Mouse (Mus musculus): ENCODE results near the gene Olfr43. TPM values are rescaled to one million over a fixed set of nuclear protein-coding genes. Genes with fewer than 3 reads are reported as not detected.

Olfr43 gene
- polyA plus RNA-seq (2012; fragmentation: generic; extraction: Trizol): not detected
- long read RNA-seq, experiment 1: 0 reads
- long read RNA-seq, experiment 2: 0 reads

- no peaks in the 10 kb centered on the region for H3K27me3 ChIP-seq (ENCODE audit: control insufficient read depth, insufficient read depth, insufficient read length)
- H3ac ChIP-seq (ENCODE audit: control insufficient read depth, insufficient read length, low read depth): no peak within 1 kb of the TSS
- no peak within 1 kb of the TSS for H3K4me3 ChIP-seq (ENCODE audit: insufficient read depth, poor library complexity, severe bottlenecking)
- TF ChIP-seq MYOD1 (IDR thresholded peaks at IDR 0.05; ENCODE audit: control insufficient read depth, insufficient read length, low read depth): no peak
- TF ChIP-seq MAX (IDR thresholded peaks at IDR 0.05): no peak
- H3K36me3 ChIP-seq (ENCODE audit: control insufficient read depth, insufficient read depth): no peaks in the 10 kb centered on the region
- no peaks in the 10 kb centered on the region for H3K79me3 ChIP-seq (ENCODE audit: low read depth)
- H3K79me2 ChIP-seq (ENCODE audit: control insufficient read depth, insufficient read depth): no peaks in the 10 kb centered on the region
These were observed at the start of gene Olfr43 for GRCm38 (mm10) chr11:74211279-74211678. Gene Olfr43 (minus strand): TSS chr11:74211379.

- no peaks in the 10 kb centered on the region for H3K27me3 ChIP-seq (ENCODE audit: control insufficient read depth, insufficient read depth, insufficient read length)
These were observed 48.3 kb upstream of the Olfr43 start, which contains the start of gene Olfr406 for GRCm38 (mm10) chr11:74259508-74259907. Gene Olfr406 (plus strand): TSS chr11:74259808.

GRCm38 (mm10) chr11:74241201-74241600, 30.0 kb upstream of the Olfr43 start:
- H3K79me2 ChIP-seq (ENCODE audit: control insufficient read depth, insufficient read depth): no peaks in the 10 kb centered on the region
- H3K27me3 ChIP-seq (ENCODE audit: control insufficient read depth, insufficient read depth, insufficient read length): no peaks in the 10 kb centered on the region
- H3K36me3 ChIP-seq (ENCODE audit: control insufficient read depth, insufficient read depth): no peaks in the 10 kb centered on the region
- TF ChIP-seq MAX (IDR thresholded peaks at IDR 0.05) (no peak), FOSL1 (IDR thresholded peaks at IDR 0.05; ENCODE audit: insufficient read depth, low read length, poor library complexity, severe bottlenecking) (no peak), CTCF (IDR thresholded peaks at IDR 0.05; ENCODE audit: control insufficient read depth, insufficient read depth, insufficient read length) (no peak), USF1 (IDR thresholded peaks at IDR 0.05; ENCODE audit: low read depth) (no peak), CEBPB (IDR thresholded peaks at IDR 0.05; ENCODE audit: low read depth) (no peak), MYOD1 (IDR thresholded peaks at IDR 0.05; ENCODE audit: control insufficient read depth, insufficient read length, low read depth) (no peak), MYOG (IDR thresholded peaks at IDR 0.05; ENCODE audit: control insufficient read depth, extremely low read depth, insufficient read length) (no peak)
- H3ac ChIP-seq (ENCODE audit: control insufficient read depth, insufficient read length, low read depth): no peak overlapping the region
- H3K4me3 ChIP-seq (ENCODE audit: insufficient read depth, poor library complexity, severe bottlenecking): no peak overlapping the region
- no peaks in the 10 kb centered on the region for H3K79me3 ChIP-seq (ENCODE audit: low read depth)

More at GRCm38 (mm10) chr11:74259508-74259907, 48.3 kb upstream of the Olfr43 start, which contains the start of gene Olfr406:
- TF ChIP-seq CEBPB (IDR thresholded peaks at IDR 0.05; ENCODE audit: low read depth) (no peak), MYOD1 (IDR thresholded peaks at IDR 0.05; ENCODE audit: control insufficient read depth, insufficient read length, low read depth) (no peak)
- no peak within 1 kb of the TSS for H3ac ChIP-seq (ENCODE audit: control insufficient read depth, insufficient read length, low read depth)
- no peaks in the 10 kb centered on the region for H3K79me3 ChIP-seq (ENCODE audit: low read depth)
- no peaks in the 10 kb centered on the region for H3K36me3 ChIP-seq (ENCODE audit: control insufficient read depth, insufficient read depth)
- H3K4me3 ChIP-seq (ENCODE audit: insufficient read depth, poor library complexity, severe bottlenecking): no peak within 1 kb of the TSS
- no peaks in the 10 kb centered on the region for H3K79me2 ChIP-seq (ENCODE audit: control insufficient read depth, insufficient read depth)

- no peak within 1 kb of the TSS for H3K4me3 ChIP-seq (ENCODE audit: insufficient read depth, poor library complexity, severe bottlenecking)
- no peaks in the 10 kb centered on the region for H3K79me2 ChIP-seq (ENCODE audit: control insufficient read depth, insufficient read depth)
- no peak for TF ChIP-seq USF1 (IDR thresholded peaks at IDR 0.05; ENCODE audit: low read depth)
- TF ChIP-seq FOSL1 (IDR thresholded peaks at IDR 0.05; ENCODE audit: insufficient read depth, low read length, poor library complexity, severe bottlenecking): no peak
- H3ac ChIP-seq (ENCODE audit: control insufficient read depth, insufficient read length, low read depth): no peak within 1 kb of the TSS
- no peaks in the 10 kb centered on the region for H3K79me3 ChIP-seq (ENCODE audit: low read depth)
- no peaks in the 10 kb centered on the region for H3K36me3 ChIP-seq (ENCODE audit: control insufficient read depth, insufficient read depth)
- no peaks in the 10 kb centered on the region for H3K27me3 ChIP-seq (ENCODE audit: control insufficient read depth, insufficient read depth, insufficient read length)
These were observed 25.2 kb downstream of the Olfr43 start, which contains the start of gene Olfr403 for GRCm38 (mm10) chr11:74185949-74186348. Gene Olfr403 (plus strand): TSS chr11:74186249.

GRCm38 (mm10) chr11:74183745-74184144, 27.4 kb downstream of the Olfr43 start:
- Histone ChIP-seq H3K4me3 (ENCODE audit: insufficient read depth, poor library complexity, severe bottlenecking) (no peak overlapping the region), H3K27me3 (ENCODE audit: control insufficient read depth, insufficient read depth, insufficient read length) (no peaks in the 10 kb centered on the region), H3K36me3 (ENCODE audit: control insufficient read depth, insufficient read depth) (no peaks in the 10 kb centered on the region), H3K79me3 (ENCODE audit: low read depth) (no peaks in the 10 kb centered on the region), H3K79me2 (ENCODE audit: control insufficient read depth, insufficient read depth) (no peaks in the 10 kb centered on the region), H3ac (ENCODE audit: control insufficient read depth, insufficient read length, low read depth) (no peak overlapping the region)
- no peak for TF ChIP-seq CEBPB (IDR thresholded peaks at IDR 0.05; ENCODE audit: low read depth)
- no peak for TF ChIP-seq MYOG (IDR thresholded peaks at IDR 0.05; ENCODE audit: control insufficient read depth, extremely low read depth, insufficient read length)
- TF ChIP-seq FOSL1 (IDR thresholded peaks at IDR 0.05; ENCODE audit: insufficient read depth, low read length, poor library complexity, severe bottlenecking): no peak
- no peak for TF ChIP-seq MAX (IDR thresholded peaks at IDR 0.05)
- no peak for TF ChIP-seq USF1 (IDR thresholded peaks at IDR 0.05; ENCODE audit: low read depth)
- no peak for TF ChIP-seq MYOD1 (IDR thresholded peaks at IDR 0.05; ENCODE audit: control insufficient read depth, insufficient read length, low read depth)
- no peak for TF ChIP-seq CTCF (IDR thresholded peaks at IDR 0.05; ENCODE audit: control insufficient read depth, insufficient read depth, insufficient read length)

- no peak overlapping the region for H3ac ChIP-seq (ENCODE audit: control insufficient read depth, insufficient read length, low read depth)
These were observed 28.0 kb downstream of the Olfr43 start for GRCm38 (mm10) chr11:74183168-74183567.

More at GRCm38 (mm10) chr11:74183168-74183567, 28.0 kb downstream of the Olfr43 start:
- TF ChIP-seq CTCF (IDR thresholded peaks at IDR 0.05; ENCODE audit: control insufficient read depth, insufficient read depth, insufficient read length) (no peak), CEBPB (IDR thresholded peaks at IDR 0.05; ENCODE audit: low read depth) (no peak), MYOG (IDR thresholded peaks at IDR 0.05; ENCODE audit: control insufficient read depth, extremely low read depth, insufficient read length) (no peak), MAX (IDR thresholded peaks at IDR 0.05) (no peak), USF1 (IDR thresholded peaks at IDR 0.05; ENCODE audit: low read depth) (no peak), FOSL1 (IDR thresholded peaks at IDR 0.05; ENCODE audit: insufficient read depth, low read length, poor library complexity, severe bottlenecking) (no peak), MYOD1 (IDR thresholded peaks at IDR 0.05; ENCODE audit: control insufficient read depth, insufficient read length, low read depth) (no peak)
- H3K79me2 ChIP-seq (ENCODE audit: control insufficient read depth, insufficient read depth): no peaks in the 10 kb centered on the region
- no peaks in the 10 kb centered on the region for H3K79me3 ChIP-seq (ENCODE audit: low read depth)
- H3K27me3 ChIP-seq (ENCODE audit: control insufficient read depth, insufficient read depth, insufficient read length): no peaks in the 10 kb centered on the region
- H3K36me3 ChIP-seq (ENCODE audit: control insufficient read depth, insufficient read depth): no peaks in the 10 kb centered on the region
- H3K4me3 ChIP-seq (ENCODE audit: insufficient read depth, poor library complexity, severe bottlenecking): no peak overlapping the region
